ENCODE assay signal across 8 mouse cellular contexts in genomic region chr11:3761775-3762501, GRCm38 (mm10).
A peak's percentile ranks its signal among the peaks of the same experiment; 100 is the strongest.
DNase-seq lines count a peak whose midpoint lies in the region; ATAC-seq and TF ChIP-seq lines count a peak whose summit lies in the region.

No protein-coding gene starts in this region.

- H3K27ac ChIP-seq in lung, postnatal 0 days (ENCODE audit: low read length): no peak overlapping the region
- no peak overlapping the region; the same call in 1 of the 2 replicates for H3K27ac ChIP-seq in forebrain, embryonic 16.5 days (ENCODE audit: low read length)
- H3K27ac ChIP-seq in limb, embryonic 11.5 days (replicated peaks; ENCODE audit: low read depth, low read length): no peak overlapping the region
- H3K27ac ChIP-seq in olfactory bulb, adult 2 months (ENCODE audit: insufficient read depth, low read depth, low read length): peak overlapping the region; percentile 60

- no peaks in the 10 kb centered on the region for H3K9me3 ChIP-seq in lung, postnatal 0 days (ENCODE audit: low read length)
- H3K9me3 ChIP-seq in forebrain, embryonic 16.5 days (ENCODE audit: control insufficient read depth, low read length): no peaks in the 10 kb centered on the region
- no peaks in the 10 kb centered on the region; the same call in 1 of the 2 replicates for H3K9me3 ChIP-seq in limb, embryonic 11.5 days (ENCODE audit: control insufficient read depth, low read length)

- no peak for TF ChIP-seq EP300 in lung, postnatal 0 days (IDR thresholded peaks at IDR 0.05)

- H3K27me3 ChIP-seq in lung, postnatal 0 days (replicated peaks; ENCODE audit: insufficient read depth, low read length): peaks cover 27% of the 10 kb centered on the region
- H3K27me3 ChIP-seq in forebrain, embryonic 16.5 days (replicated peaks; ENCODE audit: control insufficient read depth, insufficient read depth, low read length): peaks cover 18% of the 10 kb centered on the region
- H3K27me3 ChIP-seq in limb, embryonic 11.5 days (ENCODE audit: control insufficient read depth, insufficient read depth, low read length): peaks cover 17% of the 10 kb centered on the region

- no peak for TF ChIP-seq POLR2A in lung, adult 2 months (IDR thresholded peaks at IDR 0.05; ENCODE audit: borderline replicate concordance, extremely low read depth, low read depth, low read length)
- TF ChIP-seq POLR2A in olfactory bulb, adult 2 months (IDR thresholded peaks at IDR 0.05; ENCODE audit: insufficient read depth, low read depth, low read length): peak; percentile 38; the same call in 1 of the 2 replicates

- no peaks in the 10 kb centered on the region for H3K4me1 ChIP-seq in lung, postnatal 0 days (ENCODE audit: insufficient read depth, low read depth, low read length)
- H3K4me1 ChIP-seq in lung, adult 2 months (ENCODE audit: control insufficient read depth, insufficient read depth, low read length): no peaks in the 10 kb centered on the region
- peaks cover 12% of the 10 kb centered on the region for H3K4me1 ChIP-seq in forebrain, embryonic 16.5 days (replicated peaks; ENCODE audit: control insufficient read depth, insufficient read depth, low read length)
- H3K4me1 ChIP-seq in limb, embryonic 11.5 days (ENCODE audit: control insufficient read depth, insufficient read depth, low read length): 0 out of 2 replicates have a peak, but pooled peaks cover 2% of the 10 kb centered on the region
- peaks cover 14% of the 10 kb centered on the region for H3K4me1 ChIP-seq in olfactory bulb, adult 2 months (ENCODE audit: control insufficient read depth, insufficient read depth, low read length)

- peak overlapping the region; percentile 90 for H3K4me2 ChIP-seq in lung, postnatal 0 days (replicated peaks; ENCODE audit: low read depth, low read length)
- H3K4me2 ChIP-seq in forebrain, embryonic 16.5 days (ENCODE audit: low read length): peak overlapping the region; percentile 91
- peak overlapping the region; percentile 97 for H3K4me2 ChIP-seq in limb, embryonic 11.5 days (ENCODE audit: low read depth, severe bottlenecking)

- H3K36me3 ChIP-seq in lung, postnatal 0 days (ENCODE audit: insufficient read depth, low read length): no peaks in the 10 kb centered on the region
- H3K36me3 ChIP-seq in forebrain, embryonic 16.5 days (ENCODE audit: control insufficient read depth, insufficient read depth): no peaks in the 10 kb centered on the region
- H3K36me3 ChIP-seq in limb, embryonic 11.5 days (ENCODE audit: control insufficient read depth, insufficient read depth, low read length): no peaks in the 10 kb centered on the region

- no peak for DNase-seq in lung, postnatal 0 days (ENCODE audit: low spot score)
- no peak for DNase-seq in lung, adult 2 months
- DNase-seq in cerebellum, postnatal 14 days: peak; percentile 61 to 65
- peak; percentile 48 for DNase-seq in limb, embryonic 11.5 days (ENCODE audit: low spot score)
- DNase-seq in adipocyte (ENCODE audit: low spot score): no peak
- DNase-seq in MN1 (ENCODE audit: low spot score): no peak

- peak overlapping the region; percentile 45 for H3K4me3 ChIP-seq in lung, postnatal 0 days (ENCODE audit: low read depth, low read length)
- H3K4me3 ChIP-seq in lung, adult 2 months (replicated peaks; ENCODE audit: extremely low read depth, low read depth, low read length): no peak overlapping the region
- peak overlapping the region; percentile 67 for H3K4me3 ChIP-seq in forebrain, embryonic 16.5 days (replicated peaks; ENCODE audit: low read length)
- H3K4me3 ChIP-seq in limb, embryonic 11.5 days (ENCODE audit: low read depth, low read length): peak overlapping the region; percentile 51
- peak overlapping the region; percentile 89 for H3K4me3 ChIP-seq in olfactory bulb, adult 2 months (ENCODE audit: insufficient read depth, low read depth, low read length)

- under 1% methylated on average over 69 of the region's 90 CpGs for WGBS in lung, postnatal 0 days
- 2% methylated on average over 90 of the region's 90 CpGs for WGBS in lung, adult 2 months
- under 1% methylated on average over 78 of the region's 90 CpGs for WGBS in forebrain, embryonic 16.5 days
- WGBS in limb, embryonic 11.5 days: under 1% methylated on average over 89 of the region's 90 CpGs
- under 1% methylated on average over 90 of the region's 90 CpGs for WGBS in olfactory bulb, adult 2 months

- peak; percentile 17; the same call in 1 of the 2 replicates for ATAC-seq in lung, postnatal 0 days
- peak; percentile 75 for ATAC-seq in forebrain, embryonic 16.5 days
- peak; percentile 60; the same call in 1 of the 2 replicates for ATAC-seq in limb, embryonic 11.5 days (ENCODE audit: insufficient number of reproducible peaks, low FRiP score, low TSS enrichment, low read depth)

- no peak overlapping the region for H3K9ac ChIP-seq in lung, postnatal 0 days (replicated peaks; ENCODE audit: low read depth)
- peak overlapping the region; percentile 73 for H3K9ac ChIP-seq in forebrain, embryonic 16.5 days (replicated peaks; ENCODE audit: low read depth, low read length)
- H3K9ac ChIP-seq in limb, embryonic 11.5 days (ENCODE audit: low read length): peak overlapping the region; percentile 53

- TF ChIP-seq CTCF in lung, postnatal 0 days (IDR thresholded peaks at IDR 0.05): no peak
- TF ChIP-seq CTCF in lung, adult 2 months (IDR thresholded peaks at IDR 0.05; ENCODE audit: insufficient read depth, low read length): no peak
- TF ChIP-seq CTCF in olfactory bulb, adult 2 months (IDR thresholded peaks at IDR 0.05; ENCODE audit: insufficient read depth, low read depth, low read length): no peak

Comparison
In these comparisons a context has a peak if more than half of its experiments do, and no peak if none do; other contexts are left out.
1. ATAC-seq: peak in every context shown above with its lines; median percentile 75 in forebrain, embryonic 16.5 days; 60 in limb, embryonic 11.5 days; 17 in lung, postnatal 0 days.
2. DNase-seq: peak in cerebellum, postnatal 14 days (2 of 2) and limb, embryonic 11.5 days (single experiment); none in lung, postnatal 0 days (single experiment), lung, adult 2 months (single experiment), adipocyte (single experiment) and MN1 (single experiment).
3. Peak in every context shown above with its lines, with median percentiles within 50 percentile points of each other: H3K4me2 ChIP-seq.